Mouse (Mus musculus) heart, postnatal 0 days (tissue): ENCODE measurements around the gene Mapk8ip1. TPM values are rescaled to one million over a fixed set of nuclear protein-coding genes. Genes with fewer than 3 reads are reported as not detected.

ENCODE experiments used
- ATAC-seq: fragments of 200-750 bp; cut with Nextera tagmentation; 2 replicates; pipeline ENCODE4 v1.8.0; 2017; ENCODE audit warnings: low read depth, moderate number of reproducible peaks, moderate library complexity; ENCODE audit not compliant: insufficient read depth
- DNase-seq: peaks from one replicate; pipeline ENCODE4 v3.0.0-alpha.2; 2016; ENCODE audit warnings: low spot score
- H3K27ac ChIP-seq: fragments of 300-500 bp; sonication (generic); 2 replicates; pipeline ENCODE4 v1.5.1; 2014; ENCODE audit warnings: low read depth, mild to moderate bottlenecking
- H3K27me3 ChIP-seq: fragments of 300-500 bp; sonication (generic); 2 replicates; pipeline ENCODE4 v1.6.1; 2014; ENCODE audit warnings: low read length, mixed read lengths; ENCODE audit not compliant: control insufficient read depth, insufficient read depth
- H3K36me3 ChIP-seq: fragments of 300-500 bp; sonication (generic); replicated peaks from 2 replicates; pipeline ENCODE4 v1.6.1; 2014; ENCODE audit warnings: low read length, mixed read lengths; ENCODE audit not compliant: control insufficient read depth, insufficient read depth
- H3K4me1 ChIP-seq: fragments of 300-500 bp; sonication (generic); 2 replicates; pipeline ENCODE4 v1.6.1; 2014; ENCODE audit warnings: antibody characterized with exemption; ENCODE audit not compliant: control insufficient read depth, insufficient read depth
- H3K4me2 ChIP-seq: fragments of 300-500 bp; sonication (generic); 2 replicates; pipeline ENCODE4 v1.6.1; 2014; ENCODE audit warnings: low read depth, mild to moderate bottlenecking, low read length, moderate library complexity
- H3K4me3 ChIP-seq: fragments of 300-500 bp; sonication (generic); 2 replicates; pipeline ENCODE4 v1.5.1; 2014; ENCODE audit warnings: low read depth, low read length
- H3K9ac ChIP-seq: fragments of 300-500 bp; sonication (generic); replicated peaks from 2 replicates; pipeline ENCODE4 v1.6.1; 2014; ENCODE audit warnings: low read depth, low read length, mixed read lengths
- H3K9me3 ChIP-seq: fragments of 300-500 bp; sonication (generic); replicated peaks from 2 replicates; pipeline ENCODE4 v1.6.1; 2016; ENCODE audit warnings: low read length; ENCODE audit not compliant: control insufficient read depth
- CTCF ChIP-seq: IDR thresholded peaks from 2 replicates; pipeline ENCODE4 v1.5.1; 2016; ENCODE audit warnings: antibody characterized with exemption, control low read depth, low read depth
- EP300 ChIP-seq: IDR thresholded peaks from 2 replicates; pipeline ENCODE4 v1.6.1; 2016; ENCODE audit warnings: antibody characterized with exemption, low read depth
- WGBS: fragments of 180-500 bp; shearing (Covaris S2); extraction: QIAGEN DNeasy Blood & Tissue Kit; methylation state at CpG from one replicate; pipeline ENCODE4 v1.1.7; 2014; 5-methylcytosine and 5-hydroxymethylcytosine counted together
- microRNA-seq: library from miRNA; unstranded; fragments of <30 nt; microRNA quantifications from one replicate; pipeline ENCODE4, GENCODE M21; 2016
- polyA plus RNA-seq: library from polyadenylated mRNA; unstranded; fragments of >200 nt; fragmentation: Nextera tagmentation; extraction: Ambion mirVana; gene quantifications from 2 replicates; pipeline ENCODE4 v1.2.1, GENCODE M21; 2015
- total RNA-seq: library from RNA; depleted of rRNA; stranded (reverse); fragments of >200 nt; gene quantifications from 2 replicates; pipeline ENCODE4 v1.2.3, GENCODE M21; 2014; ENCODE audit warnings: low replicate concordance; rRNA removed

Mapk8ip1 gene
- total and polyA plus RNA-seq, 2 experiments from 2014 or later: 2.7 to 8.4 TPM

DNA sequence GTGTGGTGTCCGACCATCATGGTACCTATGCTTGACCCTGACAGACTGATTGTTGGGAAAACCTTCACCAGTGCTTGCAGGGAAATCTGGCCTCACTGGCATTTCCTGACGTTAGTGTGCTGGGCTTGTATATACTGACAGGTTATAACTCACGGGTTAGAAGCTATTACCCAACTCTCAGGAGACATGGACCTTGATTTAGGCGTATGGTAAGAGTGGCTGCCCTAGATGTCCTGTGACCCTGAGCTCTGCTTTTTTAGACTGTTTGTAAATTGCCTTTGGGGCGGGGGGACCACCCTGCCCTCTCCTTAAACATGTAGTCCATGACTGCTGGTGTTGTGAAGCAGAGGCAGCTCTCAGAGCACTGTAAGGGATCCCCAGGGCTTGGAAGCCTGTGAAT lies 50.4 kb downstream of the Mapk8ip1 start:
- Histone ChIP-seq H3K4me3 (no peak overlapping the region), H3K9me3 (no peaks in the 10 kb centered on the region), H3K4me1 (no peaks in the 10 kb centered on the region), H3K27me3 (no peaks in the 10 kb centered on the region), H3K9ac (no peak overlapping the region), H3K36me3 (peaks cover 62% of the 10 kb centered on the region), H3K4me2 (no peak overlapping the region), H3K27ac (no peak overlapping the region)
- TF ChIP-seq CTCF (no peak), EP300 (no peak)
- DNase-seq (no peak), ATAC-seq (no peak)
- WGBS: 80% methylated on average over 5 of the region's 5 CpGs

GRCm38 (mm10) chr2:92349589-92350425 lies 51.3 kb downstream of the Mapk8ip1 start:
- no peak overlapping the region for H3K27ac ChIP-seq
- no peak for ATAC-seq
- 78% methylated on average over 6 of the region's 6 CpGs for WGBS

GRCm38 (mm10) chr2:92347191-92347590 lies 53.9 kb downstream of the Mapk8ip1 start:
- whole genome bisulfite sequencing: 84% methylated on average over 2 of the region's 2 CpGs
- no peak overlapping the region for H3K4me2 ChIP-seq
- DNase-seq: no peak

More at GRCm38 (mm10) chr2:92349589-92350425, 51.3 kb downstream of the Mapk8ip1 start:
- no peak overlapping the region for H3K4me3 ChIP-seq
- no peak for DNase-seq
- TF ChIP-seq CTCF (no peak), EP300 (no peak)
- H3K36me3 ChIP-seq: peaks cover 70% of the 10 kb centered on the region
- H3K27me3 ChIP-seq: no peaks in the 10 kb centered on the region
- H3K4me1 ChIP-seq: no peaks in the 10 kb centered on the region
- no peaks in the 10 kb centered on the region for H3K9me3 ChIP-seq
- no peak overlapping the region for H3K4me2 ChIP-seq
- H3K9ac ChIP-seq: no peak overlapping the region

DNA sequence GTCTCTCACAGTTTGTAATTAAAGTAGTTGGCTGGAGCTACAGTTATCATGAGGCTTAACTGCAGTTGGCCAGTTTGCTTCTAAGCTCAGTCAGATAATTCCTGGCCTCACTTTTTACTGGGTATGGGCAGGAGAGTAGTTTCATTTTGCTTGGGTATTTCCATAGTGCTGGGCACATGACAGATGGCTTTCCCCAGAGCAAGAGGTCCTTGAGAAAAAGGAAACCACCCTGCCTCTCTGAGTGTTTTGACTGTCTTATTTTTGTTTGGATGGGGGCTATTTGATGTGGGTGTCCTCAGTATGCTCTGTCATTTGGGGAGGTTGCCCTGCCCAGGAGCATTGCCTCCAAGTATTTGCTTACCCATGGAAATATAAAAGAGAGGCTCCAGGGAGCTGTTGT lies 58.6 kb downstream of the Mapk8ip1 start:
- Histone ChIP-seq H3K4me2 (no peak overlapping the region), H3K9me3 (no peaks in the 10 kb centered on the region), H3K4me1 (no peaks in the 10 kb centered on the region), H3K4me3 (no peak overlapping the region), H3K9ac (no peak overlapping the region), H3K27me3 (no peaks in the 10 kb centered on the region), H3K36me3 (peaks cover 38% of the 10 kb centered on the region), H3K27ac (no peak overlapping the region)
- DNase-seq (no peak), ATAC-seq (no peak)
- no peak for TF ChIP-seq EP300
- no peak for TF ChIP-seq CTCF

More at GRCm38 (mm10) chr2:92347191-92347590, 53.9 kb downstream of the Mapk8ip1 start:
- Histone ChIP-seq H3K9ac (no peak overlapping the region), H3K27me3 (no peaks in the 10 kb centered on the region), H3K36me3 (peaks cover 67% of the 10 kb centered on the region), H3K9me3 (no peaks in the 10 kb centered on the region), H3K27ac (no peak overlapping the region), H3K4me3 (no peak overlapping the region), H3K4me1 (no peaks in the 10 kb centered on the region)
- no peak for TF ChIP-seq EP300
- no peak for ATAC-seq

Small RNA genes lying within 50 kb of the gene (microRNA-seq; reads per million reads assigned to microRNA genes)
- gene Mir7000: not detected

Other genes starting within 250 kb of the Mapk8ip1 start
- 14.1 and 28.5 TPM in 2 replicates for gene Pex16, start 26.6 kb downstream of the Mapk8ip1 start, total RNA-seq
- gene Pex16, start 26.6 kb downstream of the Mapk8ip1 start, polyA plus RNA-seq: 27.5 and 27.7 TPM in 2 replicates
- not detected in 2 replicates for gene Large2, start 26.4 kb downstream of the Mapk8ip1 start, total RNA-seq
- 0.25 and 0.47 TPM in 2 replicates for gene Large2, start 26.4 kb downstream of the Mapk8ip1 start, polyA plus RNA-seq
- 2.8 and 4.6 TPM in 2 replicates for gene 1700029I15Rik, start 18.7 kb downstream of the Mapk8ip1 start, total RNA-seq
- gene 1700029I15Rik, start 18.7 kb downstream of the Mapk8ip1 start, polyA plus RNA-seq: 0.56 and 0.87 TPM in 2 replicates
- 9.5 and 15.3 TPM in 2 replicates for gene Cry2, start 32.8 kb upstream of the Mapk8ip1 start, total RNA-seq
- 14.0 and 17.3 TPM in 2 replicates for gene Cry2, start 32.8 kb upstream of the Mapk8ip1 start, polyA plus RNA-seq
- gene Slc35c1, start 59.3 kb upstream of the Mapk8ip1 start, total RNA-seq: 2.7 and 4.6 TPM in 2 replicates
- 5.0 and 5.1 TPM in 2 replicates for gene Slc35c1, start 59.3 kb upstream of the Mapk8ip1 start, polyA plus RNA-seq
- gene Chst1, start 198.4 kb upstream of the Mapk8ip1 start, total RNA-seq: 1.5 and 2.3 TPM in 2 replicates
- gene Chst1, start 198.4 kb upstream of the Mapk8ip1 start, polyA plus RNA-seq: 1.5 and 1.7 TPM in 2 replicates